Mouse (Mus musculus) brain, embryonic 14.5 days (tissue): ENCODE data around the gene Mrpl50.

Experiments
- CTCF ChIP-seq: fragments of 200-500 bp; IDR thresholded peaks from 2 replicates; pipeline ENCODE4 v1.5.1; 2012; ENCODE audit warnings: inconsistent platforms, mild to moderate bottlenecking, moderate library complexity, borderline replicate concordance; ENCODE audit not compliant: insufficient read depth, insufficient read length; ENCODE audit errors: extremely low read depth
- POLR2A ChIP-seq: fragments of 200-500 bp; IDR thresholded peaks from 2 replicates; pipeline ENCODE4 v1.6.1; 2012; ENCODE audit warnings: mild to moderate bottlenecking, inconsistent platforms, borderline replicate concordance; ENCODE audit not compliant: poor library complexity, insufficient read depth, insufficient read length, severe bottlenecking; ENCODE audit errors: extremely low read depth

- no peak for TF ChIP-seq CTCF
- TF ChIP-seq POLR2A, result no peak
These were observed 53.5 kb downstream of the Mrpl50 start for GRCm38 (mm10) chr4:49467360-49467759.
